Comparison of ENCODE assay signal across 1 mouse cellular context in the genomic region with DNA sequence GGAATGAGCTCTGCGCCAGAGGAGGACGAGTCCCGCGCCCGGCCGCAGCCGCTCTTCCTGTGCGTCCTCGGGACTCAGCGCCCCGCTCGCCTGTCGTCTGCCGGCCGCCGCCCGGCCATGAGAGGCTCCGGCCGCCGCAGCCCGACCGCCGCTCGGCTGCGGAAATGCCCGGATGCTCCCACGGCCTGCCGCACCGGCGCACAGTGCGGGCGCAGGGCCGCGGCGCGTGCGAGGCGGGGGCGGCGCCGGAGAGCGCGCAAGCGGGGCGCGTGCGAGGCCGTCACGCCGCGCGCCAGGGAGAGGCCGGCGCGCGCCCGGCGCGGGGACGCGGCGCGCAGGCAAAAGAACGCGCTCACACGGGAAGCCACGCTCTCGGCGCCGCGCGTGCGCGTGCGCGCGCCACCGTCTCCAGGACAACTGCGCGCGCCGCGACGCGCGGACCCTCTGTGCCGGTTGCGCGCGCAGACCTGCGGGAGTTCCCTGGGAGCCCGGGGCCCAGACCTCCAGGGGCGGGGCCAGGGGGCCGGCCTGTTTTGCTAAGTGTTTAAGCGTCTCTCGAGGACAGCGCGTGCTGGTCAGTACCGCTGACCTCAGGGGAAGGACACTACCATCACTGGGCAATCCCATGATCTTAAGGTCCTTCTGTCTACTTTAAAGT.
TF ChIP-seq lines count a peak whose summit lies in the region.

A gene (minus strand): TSS at position 174 of the 658 bp plus-strand sequence.

TF ChIP-seq in CH12.LX, 34 proteins besides CTCF, POLR2A, EP300 and RAD21 (continued from another document):
- no peak for TF ChIP-seq MEF2A (IDR thresholded peaks at IDR 0.05; ENCODE audit: borderline replicate concordance, low read depth, low read length)
- no peak for TF ChIP-seq JUND (conservative IDR thresholded peaks at IDR 0.05; ENCODE audit: low read depth, low read length)
- no peak for TF ChIP-seq USF2 (conservative IDR thresholded peaks at IDR 0.05; ENCODE audit: low read depth, low read length)
- peak; percentile 89 for TF ChIP-seq NRF1 (IDR thresholded peaks at IDR 0.05; ENCODE audit: low read depth, low read length)
- TF ChIP-seq SIN3A (IDR thresholded peaks at IDR 0.05; ENCODE audit: low read length): no peak; the same call in 1 of the 2 replicates
- no peak for TF ChIP-seq ZNF384 (IDR thresholded peaks at IDR 0.05; ENCODE audit: low read depth, low read length)
- peak; percentile 59; the same call in 1 of the 2 replicates for TF ChIP-seq MAX (IDR thresholded peaks at IDR 0.05; ENCODE audit: low read length)
- no peak for TF ChIP-seq MAZ (IDR thresholded peaks at IDR 0.05; ENCODE audit: low read depth, low read length)
- peak; percentile 79 for TF ChIP-seq MXI1 (IDR thresholded peaks at IDR 0.05; ENCODE audit: low read depth, low read length)
- no peak for TF ChIP-seq KAT2A (IDR thresholded peaks at IDR 0.05; ENCODE audit: insufficient replicate concordance, low read length)
- TF ChIP-seq UBTF (IDR thresholded peaks at IDR 0.05; ENCODE audit: low read depth, low read length): no peak
- TF ChIP-seq ELF1 (IDR thresholded peaks at IDR 0.05; ENCODE audit: low read depth, low read length): no peak; the same call in 1 of the 2 replicates
- TF ChIP-seq IRF4 (IDR thresholded peaks at IDR 0.05; ENCODE audit: low read depth, low read length): no peak; the same call in 1 of the 2 replicates
- no peak for TF ChIP-seq CHD2 (IDR thresholded peaks at IDR 0.05; ENCODE audit: low read length)
- TF ChIP-seq ETS1 (conservative IDR thresholded peaks at IDR 0.05; ENCODE audit: low read depth, low read length): no peak
- no peak for TF ChIP-seq POLR2AphosphoS2 (IDR thresholded peaks at IDR 0.05; ENCODE audit: low read depth, low read length)
- TF ChIP-seq SMC3 (IDR thresholded peaks at IDR 0.05; ENCODE audit: low read depth, low read length): no peak
- no peak for TF ChIP-seq CHD1 (IDR thresholded peaks at IDR 0.05; ENCODE audit: low read depth, low read length)
- TF ChIP-seq BHLHE40 (IDR thresholded peaks at IDR 0.05; ENCODE audit: low read depth, low read length): no peak
- TF ChIP-seq TBP (conservative IDR thresholded peaks at IDR 0.05; ENCODE audit: low read depth, low read length): no peak
